Mouse (Mus musculus) liver, postnatal 0 days (tissue): ENCODE measurements around the gene Zfand3.

ENCODE experiments used
- CTCF ChIP-seq: sonication (generic); IDR thresholded peaks from 2 replicates; pipeline ENCODE4 v1.5.1; 2016; ENCODE audit warnings: antibody characterized with exemption, low read depth
- EP300 ChIP-seq: IDR thresholded peaks from 2 replicates; pipeline ENCODE4 v1.6.1; 2016; ENCODE audit warnings: antibody characterized with exemption, low read depth, mild to moderate bottlenecking

GRCm38 (mm10) chr17:30146555-30146954 lies 142.0 kb downstream of the Zfand3 start:
- no peak for TF ChIP-seq CTCF
- TF ChIP-seq EP300: no peak
